Mouse (Mus musculus) heart, adult 11 months (tissue): ENCODE results near the gene Fance.

Experiments used
- DNase-seq: peaks from one replicate; pipeline ENCODE4 v3.0.0; 2022

Gene Fance

GRCm38 (mm10) chr17:28328366-28328928 lies 15.1 kb downstream of the Fance start, which contains the start of gene Rpl10a:
Gene Rpl10a, plus strand, starts transcription at chr17:28328471.
- peak; percentile 99 for DNase-seq

GRCm38 (mm10) chr17:28328946-28329345 lies 15.6 kb downstream of the Fance start:
- DNase-seq, result no peak

- DNase-seq, result peak; percentile 82
Observed at GRCm38 (mm10) chr17:28329503-28330231, 16.3 kb downstream of the Fance start.

GRCm38 (mm10) chr17:28330232-28330546 lies 16.9 kb downstream of the Fance start:
- no peak for DNase-seq

- peak; percentile 89 for DNase-seq
Observed at GRCm38 (mm10) chr17:28330590-28330989, 17.3 kb downstream of the Fance start.

GRCm38 (mm10) chr17:28331241-28332112 lies 18.2 kb downstream of the Fance start:
- DNase-seq, result peak; percentile 90

GRCm38 (mm10) chr17:28332113-28332914 lies 19.0 kb downstream of the Fance start:
- DNase-seq, result peak; percentile 90

GRCm38 (mm10) chr17:28332915-28333546 lies 19.7 kb downstream of the Fance start:
- DNase-seq, result peak; percentile 92

GRCm38 (mm10) chr17:28335267-28335666 lies 21.9 kb downstream of the Fance start:
- DNase-seq, result peak; percentile 90

- DNase-seq, result no peak
Observed at GRCm38 (mm10) chr17:28337547-28337946, 24.2 kb downstream of the Fance start.

- DNase-seq, result peak; percentile 93
Observed at GRCm38 (mm10) chr17:28340578-28340977, 27.3 kb downstream of the Fance start.

- DNase-seq, result peak; percentile 98
Observed at GRCm38 (mm10) chr17:28341091-28341490, 27.8 kb downstream of the Fance start.

GRCm38 (mm10) chr17:28344050-28344607 lies 30.8 kb downstream of the Fance start:
- DNase-seq, result peak; percentile 96

GRCm38 (mm10) chr17:28344670-28345069 lies 31.4 kb downstream of the Fance start:
- DNase-seq, result peak; percentile 92

- peak; percentile 95 for DNase-seq
Observed at GRCm38 (mm10) chr17:28345271-28345721, 32.0 kb downstream of the Fance start.

GRCm38 (mm10) chr17:28345882-28346281 lies 32.6 kb downstream of the Fance start:
- DNase-seq, result peak; percentile 98

GRCm38 (mm10) chr17:28347327-28347726 lies 34.0 kb downstream of the Fance start:
- peak; percentile 93 for DNase-seq

- peak; percentile 96 for DNase-seq
Observed at GRCm38 (mm10) chr17:28348211-28348610, 34.9 kb downstream of the Fance start.

- peak; percentile 94 for DNase-seq
Observed at GRCm38 (mm10) chr17:28349264-28349880, 36.1 kb downstream of the Fance start.

GRCm38 (mm10) chr17:28349901-28350465 lies 36.7 kb downstream of the Fance start:
- peak; percentile 97 for DNase-seq
